Mouse (Mus musculus) urinary bladder, postnatal 14 days (tissue): ENCODE measurements at regions not wholly inside any gene's neighbourhood (a gene's known extent, or its start where the extent isn't known, plus 50 kb on each side); places are given as distances from the start of the nearest gene placed in this dataset.

Experiments used
- DNase-seq: peaks from one replicate; pipeline ENCODE4 v3.0.0; 2021; ENCODE audit warnings: low spot score

DNA sequence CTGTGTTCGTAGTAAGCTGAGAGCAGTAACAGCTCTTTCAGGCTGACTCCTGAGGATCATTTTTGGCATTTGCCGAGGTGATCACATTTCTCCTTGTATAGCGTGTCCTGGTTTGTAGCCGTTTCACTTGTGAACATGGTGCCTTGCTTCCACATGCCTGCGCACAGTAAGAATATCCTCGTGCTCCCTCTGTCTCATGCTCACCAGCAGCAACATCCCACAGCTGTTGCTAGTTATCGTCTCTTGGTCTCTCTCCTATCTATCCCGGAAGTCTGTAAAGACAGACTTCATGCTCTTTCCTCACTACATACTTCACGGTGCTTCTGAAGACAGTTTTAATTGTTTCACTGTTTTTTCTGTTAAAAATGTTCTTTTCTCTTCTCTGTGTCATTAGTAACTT is 331.7 kb upstream of the Tmc3 start:
- DNase-seq = no peak

DNA sequence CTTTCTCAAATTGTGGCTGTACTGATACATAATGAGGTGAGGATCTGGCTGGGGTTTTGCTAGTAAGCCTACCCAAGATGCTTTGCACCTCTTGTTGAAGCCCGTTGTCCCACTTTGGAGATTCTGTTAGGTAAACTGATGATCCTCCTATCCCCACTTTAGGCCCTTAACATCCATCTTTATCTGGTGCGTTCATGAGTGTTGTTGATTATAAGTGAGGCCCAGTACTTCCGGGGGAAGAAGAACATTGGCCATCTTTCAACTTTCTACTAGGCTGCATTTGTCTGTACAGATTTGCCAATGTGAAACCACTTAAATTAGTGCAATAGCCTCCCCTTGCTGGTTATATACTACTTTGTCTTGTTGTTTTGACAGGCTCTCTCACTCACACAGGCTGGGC is 331.3 kb upstream of the Tmc3 start:
- no peak for DNase-seq

DNA sequence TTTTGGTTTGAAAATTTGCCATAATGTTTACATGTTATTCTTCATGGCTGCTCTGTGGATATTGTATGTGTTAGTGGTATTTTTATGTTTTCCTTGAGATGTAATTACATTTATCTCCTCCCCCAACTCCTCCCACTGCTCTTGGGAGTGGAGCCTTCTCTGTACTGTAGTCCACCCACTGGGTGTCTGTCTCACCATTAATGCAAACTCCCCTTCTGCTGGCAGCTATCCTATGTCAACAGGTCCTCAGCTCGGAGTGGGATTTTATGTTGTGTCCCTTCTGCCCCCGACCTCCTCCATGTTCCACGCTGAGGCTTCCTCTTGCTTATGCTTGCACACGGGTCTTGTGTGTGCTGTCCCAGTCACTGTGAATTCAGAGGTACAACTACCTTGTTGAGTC is 330.3 kb upstream of the Tmc3 start:
- no peak for DNase-seq

DNA sequence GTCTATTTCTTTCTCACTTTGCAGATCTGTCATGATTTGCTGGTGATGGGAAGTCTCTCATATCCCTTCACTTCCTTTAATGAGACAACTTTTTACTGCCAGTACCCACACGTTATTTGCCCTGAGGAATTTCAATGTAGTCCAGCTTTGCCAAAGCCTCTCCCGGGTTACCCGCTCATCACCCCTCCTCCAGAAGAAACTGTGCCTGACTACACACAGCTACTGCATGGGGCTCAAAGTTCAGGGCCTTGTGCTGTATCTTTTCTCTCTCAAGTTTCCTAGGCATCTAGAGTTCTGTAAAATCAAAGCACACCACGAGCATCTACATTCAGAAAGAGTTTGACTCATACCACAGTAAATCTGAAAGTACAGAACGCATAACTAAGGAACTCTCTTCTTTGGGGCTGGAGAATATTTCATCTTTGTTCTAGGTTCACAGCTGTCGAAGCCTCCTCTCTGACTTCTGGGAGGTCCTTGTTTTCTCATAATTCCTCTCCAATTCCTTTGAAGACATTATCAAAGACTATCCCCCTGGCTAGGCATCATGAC is 328.4 kb upstream of the Tmc3 start:
- DNase-seq = no peak

DNA sequence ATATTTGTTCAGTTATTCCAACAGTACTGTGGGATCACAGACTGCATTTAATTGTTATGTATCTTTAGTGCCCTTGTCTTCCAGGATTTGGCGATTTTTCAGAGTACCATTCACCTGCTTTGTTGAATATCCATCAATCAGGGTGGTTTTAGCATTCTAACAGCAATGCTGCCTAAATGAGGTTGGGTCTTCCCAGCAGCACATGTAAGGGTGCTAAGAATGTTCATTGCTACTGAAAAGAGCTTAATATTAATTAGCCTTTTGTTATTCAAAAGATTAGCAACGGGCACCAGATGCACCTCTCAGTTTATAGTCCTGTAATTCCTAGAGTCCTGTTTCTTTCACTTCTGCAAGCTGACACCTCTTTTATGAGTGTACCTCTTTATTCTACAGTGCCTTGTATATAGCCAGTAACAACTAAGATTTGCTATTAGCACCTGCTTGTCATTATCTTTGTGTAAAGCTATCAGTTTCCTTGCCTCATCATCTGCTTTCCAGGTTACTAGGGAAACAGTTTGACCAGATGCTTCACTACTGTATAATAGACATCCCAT is 326.3 kb upstream of the Tmc3 start:
- no peak for DNase-seq

DNA sequence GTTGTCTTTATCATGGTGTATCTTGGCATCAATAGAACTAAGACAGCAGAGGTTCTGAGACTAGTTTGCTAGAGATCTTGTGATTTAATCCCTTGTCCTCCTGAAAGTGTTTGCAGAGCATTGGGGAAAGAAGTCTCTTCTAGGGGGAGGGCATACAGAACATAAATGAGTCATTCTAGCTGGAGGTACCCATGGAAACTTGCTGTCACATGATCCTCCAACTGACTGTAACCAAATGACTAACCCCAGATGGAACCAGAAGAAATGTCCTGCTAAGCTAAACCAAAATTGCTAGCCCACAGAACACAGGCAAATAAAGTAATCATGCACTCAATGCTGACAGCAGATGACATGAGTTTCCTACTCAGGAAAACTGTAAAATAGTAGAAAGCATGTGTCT is 323.2 kb upstream of the Tmc3 start:
- no peak for DNase-seq

DNA sequence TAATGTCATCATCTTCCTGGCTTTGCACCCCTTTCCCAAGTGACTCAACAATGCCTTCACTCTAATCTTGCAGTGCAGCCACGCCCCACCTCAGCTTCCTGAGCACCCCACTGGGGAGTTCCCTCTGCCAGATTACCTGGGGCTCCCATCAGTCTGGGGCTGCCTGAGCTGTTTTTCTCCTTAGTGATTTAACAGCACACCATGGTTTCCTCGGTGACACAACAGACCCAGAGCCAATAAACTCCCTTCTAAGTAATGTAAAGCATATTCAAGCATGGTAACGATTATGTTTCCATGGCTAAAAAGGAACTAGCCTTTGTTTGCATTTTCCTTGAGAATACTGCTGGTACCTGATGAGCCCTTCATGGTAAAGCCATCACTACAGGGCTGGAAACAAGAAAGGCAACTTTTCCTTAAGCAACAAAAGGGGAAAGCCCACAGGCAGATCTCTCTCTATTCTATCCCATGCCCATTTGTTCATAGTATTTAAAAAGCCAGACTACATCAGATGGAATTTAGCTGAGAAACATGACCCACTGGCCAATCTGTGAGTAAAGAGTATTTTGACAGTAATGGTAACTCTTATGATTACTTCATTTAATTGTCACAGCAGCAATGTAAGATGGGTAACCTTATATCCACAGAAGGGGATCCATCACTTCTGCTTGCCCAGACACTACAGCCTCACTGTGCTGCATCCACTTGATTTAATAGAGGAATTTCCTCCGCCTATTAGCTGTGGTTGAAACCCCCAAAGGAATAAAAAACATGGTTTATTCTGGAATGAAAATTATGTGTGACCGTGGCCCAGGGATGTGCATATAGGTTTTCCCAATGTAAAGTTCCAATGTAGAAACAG is 294.6 kb upstream of the Tmc3 start:
- DNase-seq = no peak

DNA sequence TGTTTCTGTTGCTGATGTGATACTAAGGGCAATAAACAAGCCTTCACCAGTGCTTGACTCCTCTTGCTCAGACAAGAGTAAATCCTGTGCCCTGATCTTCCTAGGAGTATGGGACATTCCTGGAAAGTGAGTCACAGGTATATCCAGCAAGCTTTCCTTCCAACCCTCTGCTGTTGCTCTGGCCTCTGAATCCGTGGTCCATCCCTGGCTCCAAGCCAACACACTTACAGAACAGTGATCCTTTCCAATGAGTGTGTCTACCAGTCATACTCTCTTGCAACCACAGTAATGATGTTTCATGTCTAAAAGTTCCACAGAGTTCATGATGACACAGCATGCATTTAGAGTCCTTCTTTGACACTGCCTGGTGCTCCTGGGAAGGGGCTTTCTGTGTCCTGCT is 277.6 kb upstream of the Tmc3 start:
- DNase-seq = no peak

DNA sequence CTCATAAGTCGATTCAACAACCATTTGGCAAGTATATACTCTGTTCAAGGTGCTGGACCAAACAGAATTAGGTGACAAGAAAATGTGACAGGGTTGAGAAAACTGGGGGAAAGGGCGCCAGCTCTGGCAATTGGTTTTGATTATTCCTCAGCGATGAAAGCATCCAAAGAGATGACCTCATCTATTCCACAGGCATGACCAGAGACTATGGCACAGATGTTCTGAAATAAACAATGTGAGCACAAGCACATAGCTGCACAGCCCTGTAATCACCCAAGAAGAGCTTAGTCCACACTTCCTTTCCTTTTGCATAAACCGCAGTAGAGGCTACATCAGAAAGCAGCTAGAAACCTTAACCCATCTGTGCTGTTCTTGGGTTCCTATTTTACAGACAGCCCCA is 272.6 kb upstream of the Tmc3 start:
- DNase-seq = no peak

DNA sequence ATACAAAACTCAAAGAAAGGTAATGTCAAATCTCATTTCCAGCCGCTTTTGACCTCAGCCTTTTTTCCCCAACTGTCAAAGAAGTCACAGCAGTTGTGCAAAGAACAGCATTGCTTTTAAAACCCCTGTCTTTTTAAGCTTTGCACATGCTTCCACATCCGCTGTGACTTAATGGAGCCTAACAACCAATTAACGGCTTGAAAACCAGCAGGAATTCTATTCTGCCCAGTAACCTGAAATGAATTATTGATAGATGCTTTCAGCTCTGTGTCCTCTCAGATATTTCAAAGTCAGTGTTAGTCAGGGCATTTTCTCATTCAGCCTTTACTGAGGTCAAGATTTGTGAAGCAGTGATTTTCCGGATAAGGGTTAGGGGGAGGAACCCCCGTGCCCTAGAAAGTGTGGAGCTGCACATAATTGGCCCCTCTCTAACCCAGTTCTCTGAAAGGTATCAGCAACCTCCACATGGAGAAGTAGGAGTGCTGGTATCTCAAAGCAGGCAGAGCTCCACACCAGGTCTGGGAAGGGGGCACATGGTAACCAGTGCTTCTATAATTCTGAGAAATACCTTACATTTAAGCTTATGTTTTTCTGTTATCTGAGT is 254.8 kb upstream of the Tmc3 start:
- no peak for DNase-seq

DNA sequence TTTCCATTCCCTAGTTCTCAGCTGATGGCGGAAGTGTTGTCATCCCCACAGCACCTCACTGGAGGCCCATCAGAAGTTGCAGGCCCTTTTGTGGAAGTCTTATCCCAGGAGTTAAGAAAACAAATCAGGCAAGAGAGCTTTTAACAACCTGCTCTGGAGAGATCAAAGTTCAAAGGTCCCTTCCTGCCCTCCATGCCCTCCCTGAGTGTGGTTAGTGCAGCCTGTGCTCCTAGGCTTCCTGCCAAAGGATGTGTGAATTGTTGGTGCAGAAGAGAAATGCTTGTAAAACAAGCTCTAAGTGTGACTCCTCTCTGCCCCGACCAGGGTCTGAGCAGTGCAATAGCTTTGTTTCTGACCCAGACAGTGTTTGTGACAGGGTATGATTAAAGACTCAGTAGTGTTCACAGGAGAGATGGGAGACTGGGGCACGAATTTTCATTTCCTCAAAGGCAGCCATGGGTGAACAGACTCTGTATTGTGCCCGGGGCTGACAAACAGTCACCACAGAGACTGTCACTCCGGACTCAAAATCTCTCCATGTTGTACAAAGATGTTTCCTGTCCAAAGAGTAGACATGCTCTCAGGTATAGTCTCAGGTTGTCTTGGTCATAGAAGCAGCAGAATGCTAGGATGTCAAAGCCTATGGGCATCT is 237.5 kb upstream of the Tmc3 start:
- DNase-seq = no peak

DNA sequence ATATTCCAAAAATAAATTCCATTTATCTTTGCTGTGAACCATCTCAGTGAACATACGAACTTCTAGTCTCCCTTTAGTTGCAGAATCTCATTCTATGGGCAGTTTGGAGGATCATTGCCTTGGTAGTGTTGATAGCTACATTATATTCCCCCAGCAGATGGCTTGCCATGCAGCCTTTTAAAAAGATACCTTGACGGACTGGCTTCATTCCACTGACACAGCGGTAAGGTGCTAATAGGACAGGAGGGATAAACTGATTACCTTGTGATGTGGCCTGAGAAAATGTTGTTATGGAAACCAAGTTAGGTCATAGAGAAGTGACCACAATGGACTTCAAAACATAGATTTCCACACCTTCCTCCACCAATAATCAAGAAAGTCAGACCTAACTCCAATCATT is 215.5 kb upstream of the Tmc3 start:
- DNase-seq = no peak

DNA sequence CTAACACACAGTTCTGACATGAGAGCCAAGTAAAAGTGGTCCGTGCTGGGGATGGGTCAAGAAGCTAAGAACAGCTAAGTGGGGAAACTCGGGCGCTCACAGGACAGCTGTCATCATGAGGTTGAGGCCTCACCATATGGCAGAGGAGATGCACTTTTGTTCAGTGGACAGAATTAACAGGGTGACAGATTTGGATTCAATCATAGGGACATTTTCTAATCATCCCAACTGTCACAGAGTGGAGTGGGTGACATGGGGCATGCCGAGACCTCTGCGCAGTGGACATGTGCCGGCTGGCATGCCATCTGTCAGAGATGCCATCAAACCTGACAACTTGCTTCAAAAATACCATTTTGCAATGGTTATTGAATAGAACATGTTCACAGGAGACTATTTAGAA is 215.1 kb upstream of the Tmc3 start:
- DNase-seq = no peak

DNA sequence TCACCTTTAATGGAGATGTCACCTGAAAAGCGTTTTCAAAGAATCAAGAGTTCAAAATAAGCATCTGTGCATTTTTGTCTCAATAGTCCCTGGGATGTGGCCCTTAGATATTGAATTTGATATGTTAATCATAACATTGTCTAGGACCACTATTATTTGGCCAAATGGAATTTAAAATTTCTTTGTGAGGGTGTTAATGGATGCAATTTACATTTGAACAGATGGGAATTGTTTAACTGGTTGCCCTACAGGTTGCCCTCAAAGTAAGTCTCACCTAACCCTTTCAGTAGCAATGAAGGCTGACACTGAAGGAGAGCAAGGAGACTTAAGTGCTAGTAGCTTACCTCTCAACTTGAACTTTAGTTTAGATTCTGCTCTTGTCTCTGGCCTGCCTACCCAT is 207.9 kb upstream of the Tmc3 start:
- no peak for DNase-seq

DNA sequence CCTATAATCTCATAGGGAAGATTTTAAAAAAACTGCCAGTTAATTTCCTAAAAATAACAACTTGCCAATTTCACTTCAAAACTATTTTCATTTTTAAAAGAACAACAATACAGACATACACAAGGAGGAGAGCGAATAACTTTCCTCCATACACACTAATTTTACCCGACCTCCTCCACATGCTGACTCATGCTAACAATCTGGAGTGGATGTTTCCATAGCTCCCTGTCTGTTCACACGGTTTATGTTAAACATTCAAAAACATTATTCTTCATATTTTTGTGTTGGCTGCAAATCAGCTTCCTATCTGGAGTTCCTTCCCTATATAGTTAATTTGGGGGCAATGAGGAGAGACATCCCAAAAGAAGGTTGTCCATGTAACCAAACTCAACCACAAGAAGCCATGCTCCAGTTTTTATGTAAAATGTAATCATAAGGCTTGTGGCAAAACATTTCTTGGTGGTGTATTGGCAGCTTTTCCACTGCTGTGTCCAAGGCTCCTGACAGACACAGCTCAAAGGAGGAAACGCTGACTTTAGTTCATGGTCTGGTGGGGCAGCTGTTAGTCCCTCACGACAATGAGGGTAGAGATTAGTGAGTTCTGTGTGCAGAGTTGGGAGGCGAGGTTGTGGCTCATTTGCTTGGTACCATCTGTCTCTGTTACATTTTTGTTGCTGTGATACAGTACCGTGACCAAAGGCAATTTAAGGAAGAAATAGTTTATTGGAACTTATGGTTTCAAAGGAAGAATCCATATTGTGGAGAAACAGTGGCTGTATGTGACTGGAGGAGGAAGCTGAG is 203.1 kb upstream of the Tmc3 start:
- DNase-seq = no peak

DNA sequence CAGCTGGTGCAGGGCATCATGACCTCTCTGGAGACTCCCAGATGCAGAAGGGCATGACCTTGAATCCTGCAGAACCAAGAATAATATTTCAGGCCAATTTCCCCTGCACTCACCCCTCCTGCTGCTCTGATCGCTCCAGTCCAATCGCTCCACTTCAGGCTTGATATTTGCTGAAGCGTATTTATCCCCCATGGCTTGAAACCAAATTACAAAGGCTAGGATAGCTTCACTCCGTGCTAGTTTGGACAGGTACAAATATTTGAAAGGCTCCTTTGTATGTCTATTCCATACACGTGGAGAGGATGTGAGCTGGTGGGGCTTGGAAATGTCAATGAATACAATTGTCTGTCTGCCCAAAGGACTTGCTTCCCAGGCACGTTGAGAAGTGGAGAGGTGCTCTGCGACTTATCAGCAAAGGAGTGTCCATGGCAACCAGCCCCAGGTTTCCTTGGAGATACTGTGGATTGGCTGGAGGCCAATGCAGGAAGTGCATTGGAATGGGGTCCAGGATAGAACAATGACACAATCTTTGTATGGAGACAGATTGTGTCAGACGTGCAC is 201.8 kb upstream of the Tmc3 start:
- DNase-seq = no peak

DNA sequence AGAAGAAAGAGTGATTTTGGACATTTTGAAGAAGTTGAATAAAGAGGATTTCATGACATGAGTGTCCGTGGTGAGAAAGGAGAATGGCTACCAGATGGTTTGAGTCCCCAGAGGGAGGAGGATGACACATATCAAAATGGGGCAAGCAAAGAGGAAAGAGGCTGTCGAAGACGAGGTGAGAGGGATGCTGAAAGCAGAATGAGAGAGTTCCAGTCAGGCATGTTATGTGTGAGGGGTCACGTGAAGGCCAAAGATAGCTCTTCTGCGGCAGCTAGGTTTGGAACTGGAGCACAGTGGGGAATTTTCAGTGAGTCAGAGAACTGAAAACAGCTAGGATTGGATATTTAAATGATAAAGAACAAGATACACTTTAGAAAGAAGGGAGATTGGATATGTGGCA is 193.3 kb upstream of the Tmc3 start:
- DNase-seq = no peak

DNA sequence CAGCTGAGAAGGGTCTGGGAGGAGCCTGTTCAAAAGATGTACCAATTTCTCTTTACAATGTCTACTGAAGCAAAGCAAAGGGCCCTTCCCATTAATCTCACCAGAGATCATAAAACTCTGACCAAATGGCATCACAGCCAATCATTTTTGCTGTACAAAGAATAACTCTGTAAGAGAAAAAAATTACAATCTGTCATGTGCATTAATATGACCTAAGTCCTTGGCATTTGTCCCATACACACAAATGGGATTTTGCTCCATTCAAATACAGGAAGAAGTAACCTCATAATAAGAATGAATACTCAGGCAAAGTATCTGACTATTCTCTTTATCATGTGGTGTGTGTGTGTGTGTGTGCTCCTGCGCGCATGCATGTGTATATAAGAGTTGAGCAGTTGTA is 192.5 kb upstream of the Tmc3 start:
- no peak for DNase-seq

DNA sequence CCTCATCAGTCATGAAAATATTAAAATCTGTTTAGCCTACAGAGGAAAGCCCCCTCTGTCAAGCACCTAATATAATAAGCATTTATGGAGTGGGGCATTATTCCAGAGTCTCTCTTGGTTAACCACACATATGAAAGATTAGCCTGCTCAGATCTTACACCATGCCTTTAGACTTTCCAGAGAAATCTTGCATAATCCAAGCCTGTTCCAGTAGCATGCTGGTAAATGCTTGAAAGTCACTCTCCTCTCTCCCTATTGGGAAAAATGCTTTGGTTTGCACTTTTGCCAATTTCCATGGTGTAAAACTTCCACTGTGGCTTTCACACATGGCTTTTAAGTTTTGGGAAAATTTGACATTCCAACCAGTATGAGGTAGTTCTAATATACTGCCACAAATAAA is 192.1 kb upstream of the Tmc3 start:
- DNase-seq = no peak

DNA sequence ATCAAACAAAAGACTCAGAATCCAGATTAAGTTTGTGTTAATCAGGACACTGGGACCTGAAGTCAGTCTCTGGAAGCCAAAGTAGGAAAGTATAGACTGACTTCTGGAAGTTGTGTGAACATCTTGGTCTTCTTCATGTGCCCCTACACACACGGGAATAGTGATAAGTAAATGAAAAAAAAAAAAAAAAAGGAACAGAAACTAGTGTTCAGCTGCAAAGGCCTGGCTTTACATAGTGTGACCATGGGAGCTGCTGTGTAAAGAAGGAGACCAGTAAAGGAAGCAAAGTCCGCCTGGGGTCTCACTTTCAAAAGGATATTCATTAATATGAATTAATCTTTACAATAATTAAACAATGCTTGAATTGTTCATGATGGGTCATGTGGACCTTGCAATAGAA is 190.6 kb upstream of the Tmc3 start:
- DNase-seq = no peak

DNA sequence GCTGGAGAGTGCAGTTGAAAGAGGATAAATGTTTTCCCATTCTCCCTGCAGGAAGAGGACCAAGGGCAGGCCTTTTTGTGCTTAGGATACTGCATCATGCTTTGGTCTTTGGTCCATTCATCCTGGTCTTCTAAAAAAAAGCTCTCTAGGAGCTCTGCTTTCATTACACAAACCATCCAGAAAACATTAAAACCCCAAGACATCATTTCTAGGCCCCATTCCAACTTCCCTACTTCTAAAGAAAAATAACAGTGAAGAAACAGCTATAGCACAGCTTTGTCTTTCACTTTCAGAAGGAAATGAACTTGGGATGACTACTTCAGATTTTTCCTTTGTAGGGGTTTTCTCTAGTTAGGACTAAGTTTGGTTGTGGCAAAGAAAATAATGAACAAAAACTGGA is 185.1 kb upstream of the Tmc3 start:
- DNase-seq = no peak

DNA sequence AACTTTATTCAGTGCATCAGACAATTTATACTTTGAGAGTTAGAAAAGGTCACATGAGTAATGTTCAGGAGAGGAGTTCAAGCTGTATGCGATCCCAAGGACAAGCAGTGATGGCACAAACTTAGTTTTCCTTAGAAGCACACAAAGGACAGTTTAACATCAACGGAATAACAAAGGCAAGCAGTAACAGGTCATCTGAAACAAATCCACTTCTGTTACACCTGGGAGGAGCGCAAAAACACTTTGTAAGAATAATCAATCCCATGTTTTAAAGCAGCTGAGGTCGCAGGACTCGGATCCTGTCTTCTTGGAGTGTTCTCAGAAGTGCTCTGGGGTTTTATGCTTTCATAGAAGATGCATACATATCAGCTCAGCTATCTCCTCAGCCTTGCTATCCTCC is 183.7 kb upstream of the Tmc3 start:
- DNase-seq = no peak
